Mouse (Mus musculus) CH12.LX (cell line): ENCODE data around the gene Fam89b.

Experiments
- CHD2 ChIP-seq: IDR thresholded peaks from 2 replicates; pipeline ENCODE4 v1.6.1; 2011; ENCODE audit warnings: low read length, improper control_type of control experiment
- CTCF ChIP-seq, 2 experiments: IDR thresholded peaks in 1 of 2; conservative IDR thresholded peaks in 1 of 2; 2 replicates each; pipeline ENCODE4 v1.5.1; 2011 to 2012; ENCODE audit warnings: low read depth in 2 of 2, low read length in 2 of 2, improper control_type of control experiment in 1 of 2, inconsistent platforms in 1 of 2, mild to moderate bottlenecking in 1 of 2, moderate library complexity in 1 of 2
- EP300 ChIP-seq: IDR thresholded peaks from 2 replicates; pipeline ENCODE4 v1.6.1; 2011; ENCODE audit warnings: low read length, improper control_type of control experiment
- HCFC1 ChIP-seq: IDR thresholded peaks from 2 replicates; pipeline ENCODE4 v1.6.1; 2012; ENCODE audit warnings: low read depth, mild to moderate bottlenecking, inconsistent platforms, low read length, improper control_type of control experiment
- MAFK ChIP-seq: IDR thresholded peaks from 2 replicates; pipeline ENCODE4 v1.6.1; 2011; ENCODE audit warnings: low read length, improper control_type of control experiment; ENCODE audit not compliant: insufficient replicate concordance
- MAX ChIP-seq: IDR thresholded peaks from 2 replicates; pipeline ENCODE4 v1.6.1; 2011; ENCODE audit warnings: low read length, improper control_type of control experiment
- MXI1 ChIP-seq: IDR thresholded peaks from 2 replicates; pipeline ENCODE4 v1.6.1; 2011; ENCODE audit warnings: mild to moderate bottlenecking, low read depth, low read length, improper control_type of control experiment
- PAX5 ChIP-seq: IDR thresholded peaks from 2 replicates; pipeline ENCODE4 v1.6.1; 2012; ENCODE audit warnings: low read length, inconsistent platforms, mixed read lengths
- POLR2A ChIP-seq: IDR thresholded peaks from 2 replicates; pipeline ENCODE4 v1.6.1; 2011; ENCODE audit warnings: low read depth, mild to moderate bottlenecking, improper control_type of control experiment, low read length
- POLR2AphosphoS2 ChIP-seq: IDR thresholded peaks from 2 replicates; pipeline ENCODE4 v1.6.1; 2011; ENCODE audit warnings: low read depth, low read length, improper control_type of control experiment
- SIN3A ChIP-seq: IDR thresholded peaks from 2 replicates; pipeline ENCODE4 v1.6.1; 2012; ENCODE audit warnings: low read length, improper control_type of control experiment, inconsistent platforms
- USF2 ChIP-seq: conservative IDR thresholded peaks from 2 replicates; pipeline ENCODE4 v1.6.1; 2011; ENCODE audit warnings: low read depth, low read length, improper control_type of control experiment
- ZNF384 ChIP-seq: IDR thresholded peaks from 2 replicates; pipeline ENCODE4 v1.6.1; 2012; ENCODE audit warnings: low read depth, low read length, improper control_type of control experiment, inconsistent platforms

GRCm38 (mm10) chr19:5722848-5723425 lies 6.5 kb downstream of the Fam89b start:
- TF ChIP-seq PAX5: no peak
- TF ChIP-seq CTCF (conservative IDR thresholded peaks at IDR 0.05 in 1 of 2, IDR thresholded peaks at IDR 0.05 in 1 of 2; ENCODE audit: low read depth in 2 of 2, low read length in 2 of 2): no peak
- TF ChIP-seq MXI1: no peak
- TF ChIP-seq POLR2A: no peak
- no peak for TF ChIP-seq USF2
- TF ChIP-seq MAFK: no peak
- TF ChIP-seq HCFC1: no peak
- no peak for TF ChIP-seq SIN3A
- no peak for TF ChIP-seq POLR2AphosphoS2
- TF ChIP-seq ZNF384: no peak
- no peak for TF ChIP-seq EP300
- no peak for TF ChIP-seq MAX
- no peak for TF ChIP-seq CHD2
